Comparison of ENCODE assay signal across 25 mouse cellular contexts in the genomic region with DNA sequence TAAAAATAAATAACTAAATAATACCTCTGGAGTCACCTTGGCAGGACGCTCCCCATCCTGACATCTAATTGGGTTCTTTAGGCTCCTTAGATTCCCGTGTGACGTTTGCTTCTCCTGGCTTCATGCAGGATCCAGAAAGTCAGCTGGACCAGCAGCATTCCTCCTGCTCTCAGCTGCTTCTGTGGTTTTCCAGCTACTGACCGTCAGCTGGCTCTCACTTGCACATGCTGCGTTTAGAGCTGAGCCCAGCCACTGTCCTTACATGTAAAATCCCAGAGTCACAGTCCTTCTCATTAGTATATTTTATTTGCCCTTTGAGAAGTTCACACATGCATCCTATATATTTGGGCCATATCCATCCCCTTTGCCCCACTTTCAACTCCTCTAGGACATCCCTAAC. TPM values are rescaled to one million over a fixed set of nuclear protein-coding genes. Genes with fewer than 3 reads are reported as not detected.
DNase-seq lines count a peak whose midpoint lies in the region; ATAC-seq and TF ChIP-seq lines count a peak whose summit lies in the region.
"Had no signal": no experiment of that assay in that cellular context is flagged by ENCODE, and none has a peak within 500 bp of the region (broad histone marks: within the 10 kb centered on the region; RNA-seq: fewer than 3 reads in every experiment).

No protein-coding gene starts in this region.

- intact Hi-C loops in heart, postnatal 14 days (cut with DNase I), result no loop called here

- no peak for TF ChIP-seq CTCF in lung, postnatal 0 days (IDR thresholded peaks at IDR 0.05)

- peak; percentile 42 to 50 for DNase-seq in heart, adult 18-20 months
- DNase-seq in lung, postnatal 10 days, result peak; percentile 47
- no peak for DNase-seq in lung, postnatal 0 days (ENCODE audit: low spot score)
- DNase-seq in heart, postnatal 14 days, result peak; percentile 48 to 51
- peak; percentile 24 for DNase-seq in skeletal muscle tissue, adult 2 months (ENCODE audit: low read depth, low spot score)
- no peak for DNase-seq in ovary, adult 18-20 months (ENCODE audit: low spot score)
- DNase-seq: adrenal gland, adult 2 months; cerebellum, adult 8-10 months; kidney, adult 18-20 months; liver, embryonic 13.5 days; right cerebral cortex, postnatal 4 days had no signal

- H3K36me3 ChIP-seq in heart, embryonic 11.5 days (ENCODE audit: control insufficient read depth, insufficient read depth, low read length), result no peaks in the 10 kb centered on the region
- H3K36me3 ChIP-seq in lung, postnatal 0 days (ENCODE audit: insufficient read depth, low read length), result no peaks in the 10 kb centered on the region
- H3K36me3 ChIP-seq: embryonic facial prominence, embryonic 12.5 days; hindbrain, embryonic 12.5 days; limb, embryonic 12.5 days; liver, embryonic 13.5 days; lung, embryonic 15.5 days; midbrain, embryonic 15.5 days had no signal

- TF ChIP-seq EP300 in lung, postnatal 0 days (IDR thresholded peaks at IDR 0.05), result no peak

- ATAC-seq in heart, embryonic 11.5 days (replicated peaks; ENCODE audit: insufficient number of reproducible peaks, low FRiP score, low TSS enrichment), result no peak
- no peak for ATAC-seq in lung, postnatal 0 days
- ATAC-seq: forebrain, embryonic 14.5 days; midbrain, embryonic 15.5 days had no signal

- H3K9ac ChIP-seq in heart, embryonic 11.5 days (ENCODE audit: low read depth, low read length), result no peak overlapping the region
- H3K9ac ChIP-seq in lung, postnatal 0 days (replicated peaks; ENCODE audit: low read depth), result no peak overlapping the region
- H3K9ac ChIP-seq: embryonic facial prominence, embryonic 12.5 days; hindbrain, embryonic 12.5 days; limb, embryonic 12.5 days; liver, embryonic 13.5 days; lung, embryonic 15.5 days; midbrain, embryonic 15.5 days had no signal

- 71% methylated on average over 5 of the region's 5 CpGs for WGBS in heart, embryonic 11.5 days (ENCODE audit: insufficient replicate concordance)
- 55% methylated on average over 5 of the region's 5 CpGs for WGBS in lung, postnatal 0 days

- H3K27ac ChIP-seq in heart, embryonic 11.5 days (ENCODE audit: low read depth, low read length), result no peak overlapping the region
- H3K27ac ChIP-seq in lung, postnatal 0 days (ENCODE audit: low read length), result no peak overlapping the region
- H3K27ac ChIP-seq: embryonic facial prominence, embryonic 12.5 days; hindbrain, embryonic 12.5 days; limb, embryonic 12.5 days; liver, embryonic 13.5 days; lung, embryonic 15.5 days; midbrain, embryonic 15.5 days; stomach, postnatal 0 days had no signal

- no peak overlapping the region for H3K4me3 ChIP-seq in heart, embryonic 11.5 days (ENCODE audit: low read depth, low read length)
- H3K4me3 ChIP-seq in lung, postnatal 0 days (ENCODE audit: low read depth, low read length), result no peak overlapping the region
- H3K4me3 ChIP-seq: embryonic facial prominence, embryonic 12.5 days; hindbrain, embryonic 12.5 days; limb, embryonic 12.5 days; liver, embryonic 13.5 days; lung, embryonic 15.5 days; midbrain, embryonic 15.5 days had no signal

- no peaks in the 10 kb centered on the region for H3K27me3 ChIP-seq in heart, embryonic 11.5 days (ENCODE audit: control insufficient read depth, insufficient read depth, low read length)
- H3K27me3 ChIP-seq in lung, postnatal 0 days (replicated peaks; ENCODE audit: insufficient read depth, low read length), result no peaks in the 10 kb centered on the region
- H3K27me3 ChIP-seq: embryonic facial prominence, embryonic 12.5 days; hindbrain, embryonic 12.5 days; limb, embryonic 12.5 days; liver, embryonic 13.5 days; lung, embryonic 15.5 days; midbrain, embryonic 15.5 days had no signal

- no peaks in the 10 kb centered on the region for H3K9me3 ChIP-seq in heart, embryonic 11.5 days (replicated peaks; ENCODE audit: control insufficient read depth, low read length)
- no peaks in the 10 kb centered on the region for H3K9me3 ChIP-seq in lung, postnatal 0 days (ENCODE audit: low read length)
- H3K9me3 ChIP-seq: embryonic facial prominence, embryonic 12.5 days; hindbrain, embryonic 12.5 days; limb, embryonic 12.5 days; liver, embryonic 13.5 days; lung, embryonic 15.5 days; midbrain, embryonic 15.5 days had no signal

- H3K4me2 ChIP-seq in heart, embryonic 11.5 days, result no peak overlapping the region
- no peak overlapping the region for H3K4me2 ChIP-seq in lung, postnatal 0 days (replicated peaks; ENCODE audit: low read depth, low read length)
- H3K4me2 ChIP-seq: embryonic facial prominence, embryonic 12.5 days; hindbrain, embryonic 12.5 days; limb, embryonic 12.5 days; liver, embryonic 13.5 days; lung, embryonic 15.5 days; midbrain, embryonic 15.5 days had no signal

- no peaks in the 10 kb centered on the region for H3K4me1 ChIP-seq in heart, embryonic 11.5 days (ENCODE audit: control insufficient read depth, insufficient read depth, low read length)
- no peaks in the 10 kb centered on the region for H3K4me1 ChIP-seq in lung, postnatal 0 days (ENCODE audit: insufficient read depth, low read depth, low read length)
- H3K4me1 ChIP-seq: embryonic facial prominence, embryonic 12.5 days; hindbrain, embryonic 12.5 days; limb, embryonic 12.5 days; liver, embryonic 13.5 days; midbrain, embryonic 15.5 days had no signal

RNA-seq across cellular contexts. Expression of a gene that starts 44.2 kb away (rescaled TPM):
- total RNA-seq in heart, adult 18-20 months (2021), result under 1 TPM in 1 of 2 experiments, not detected in 1; 0.18 TPM
- polyA plus RNA-seq in heart, embryonic 11.5 days (2014; fragmentation: Nextera tagmentation; extraction: Ambion mirVana), result 0.39 and 0.73 TPM in 2 replicates
- polyA plus RNA-seq in lung, postnatal 0 days (2015; fragmentation: Nextera tagmentation; extraction: Ambion mirVana), result 546 and 609 TPM in 2 replicates
- under 1 TPM in 1 of 2 experiments, not detected in 1; 0.22 TPM for total RNA-seq in heart, postnatal 14 days (2021)
- total RNA-seq: adrenal gland, adult 2 months; layer of hippocampus, postnatal 10 days; left cerebral cortex, adult 8-10 months; megakaryocyte-erythroid progenitor cell, adult 5-6 weeks; neutrophil, adult 5-6 weeks had no signal
- polyA plus RNA-seq: adrenal gland, adult 2 months; forebrain, embryonic 14.5 days; heart, embryonic 14.5 days; hindbrain, embryonic 12.5 days; large intestine, adult 2 months; limb, embryonic 12.5 days; liver, embryonic 13.5 days; midbrain, embryonic 15.5 days had no signal

RNA-seq across cellular contexts. Expression of a gene that starts 52.5 kb away (rescaled TPM):
- under 1 TPM; 0.27 to 0.54 TPM for total RNA-seq in heart, adult 18-20 months (2021)
- polyA plus RNA-seq in heart, embryonic 11.5 days (2014; fragmentation: Nextera tagmentation; extraction: Ambion mirVana), result 0.27 TPM in 1 of 2 replicates, not detected in the other
- 2.1 and 30.8 TPM in 2 replicates for polyA plus RNA-seq in lung, postnatal 0 days (2015; fragmentation: Nextera tagmentation; extraction: Ambion mirVana)
- total RNA-seq in heart, postnatal 14 days (2021), result under 1 TPM; 0.36 to 0.61 TPM
- total RNA-seq: neutrophil, adult 5-6 weeks had no signal

RNA-seq across cellular contexts. Expression of a gene that starts 52.7 kb away (rescaled TPM):
- total RNA-seq in heart, adult 18-20 months (2021), result not detected
- not detected in 2 replicates for polyA plus RNA-seq in heart, embryonic 11.5 days (2014; fragmentation: Nextera tagmentation; extraction: Ambion mirVana)
- polyA plus RNA-seq in lung, postnatal 0 days (2015; fragmentation: Nextera tagmentation; extraction: Ambion mirVana), result 0.42 and 2.5 TPM in 2 replicates
- not detected for total RNA-seq in heart, postnatal 14 days (2021)
- total RNA-seq: adrenal gland, adult 2 months; layer of hippocampus, postnatal 10 days; left cerebral cortex, adult 8-10 months had no signal
- polyA plus RNA-seq: forebrain, embryonic 14.5 days; heart, embryonic 14.5 days; hindbrain, embryonic 12.5 days; large intestine, adult 2 months; limb, embryonic 12.5 days; liver, embryonic 13.5 days; midbrain, embryonic 15.5 days had no signal

Comparison
In these comparisons a context has a peak if more than half of its experiments do, and no peak if none do; other contexts are left out.
1. DNase-seq: peak in heart, adult 18-20 months (2 of 2), lung, postnatal 10 days (single experiment), heart, postnatal 14 days (2 of 2) and skeletal muscle tissue, adult 2 months (single experiment); none in lung, postnatal 0 days (single experiment) and ovary, adult 18-20 months (single experiment).